Mouse (Mus musculus) layer of hippocampus, adult 2 months (tissue): ENCODE data around the gene Rhd. TPM values are rescaled to one million over a fixed set of nuclear protein-coding genes. Genes with fewer than 3 reads are reported as not detected.

Experiments used
- DNase-seq, 2 experiments: peaks; one replicate each; pipeline ENCODE4 v3.0.0; 2022; ENCODE audit warnings: low spot score in 2 of 2
- H3K27ac ChIP-seq: fragments of 200-600 bp; 2 replicates; pipeline ENCODE4 v1.8.1; 2022
- H3K4me3 ChIP-seq: fragments of 200-600 bp; 2 replicates; pipeline ENCODE4 v1.8.1; 2022; ENCODE audit warnings: mild to moderate bottlenecking
- CTCF ChIP-seq: fragments of 200-600 bp; conservative IDR thresholded peaks from 2 replicates; pipeline ENCODE4 v1.8.1; 2022; ENCODE audit warnings: antibody characterized with exemption, mild to moderate bottlenecking, moderate library complexity
- total RNA-seq, 2 experiments: library from RNA; stranded (reverse); gene quantifications; 2 replicates each; pipeline ENCODE4 v1.2.3; 2021

Rhd gene
- total RNA-seq, 2 experiments from 2014 or later = not detected

DNA sequence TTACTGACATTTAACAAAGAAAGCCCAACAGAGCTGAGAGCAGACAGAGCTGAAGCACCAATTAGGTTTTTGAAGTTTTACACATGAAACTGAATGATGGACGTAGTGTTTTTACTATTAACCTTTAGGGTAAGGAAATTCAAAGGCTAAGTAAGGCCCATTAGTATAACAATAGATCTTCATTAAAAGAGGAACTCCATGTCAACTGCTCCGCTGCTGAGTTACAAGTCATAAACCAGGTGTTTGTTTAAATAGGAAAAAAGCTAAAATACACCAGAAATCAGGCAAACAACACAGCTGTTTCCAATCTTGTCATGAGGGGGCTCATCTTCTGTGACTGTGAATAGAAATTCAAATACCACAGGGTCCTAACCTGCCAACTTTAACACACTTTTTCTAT, 13.1 kb upstream of the Rhd start:
- H3K27ac ChIP-seq = no peak overlapping the region
- DNase-seq = no peak
- no peak for TF ChIP-seq CTCF
- peak overlapping the region; percentile 81 for H3K4me3 ChIP-seq

DNA sequence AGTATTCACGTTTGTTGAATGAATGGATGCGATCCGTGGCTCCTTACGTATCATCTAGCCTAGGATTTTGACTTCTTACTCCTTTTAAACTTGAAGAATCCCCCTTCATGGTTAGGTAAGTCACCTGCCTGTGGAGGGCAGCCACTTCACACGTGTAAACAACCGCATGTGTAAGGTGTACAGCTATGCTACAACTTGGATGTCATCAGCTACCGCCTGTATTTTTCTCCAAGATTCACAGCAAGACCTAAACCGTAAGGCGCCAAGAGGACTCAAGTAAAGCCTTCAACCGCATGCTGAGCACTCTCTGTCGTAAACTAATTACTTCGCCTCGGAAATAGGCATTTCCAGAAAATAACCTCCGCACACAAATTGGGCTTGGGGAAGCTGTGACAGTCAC, 12.5 kb upstream of the Rhd start:
- peak overlapping the region; percentile 81 for H3K4me3 ChIP-seq
- no peak for TF ChIP-seq CTCF
- DNase-seq = no peak
- peak overlapping the region; percentile 99 for H3K27ac ChIP-seq

- H3K4me3 ChIP-seq = peak overlapping the region; percentile 81
- peak overlapping the region; percentile 99 for H3K27ac ChIP-seq
- TF ChIP-seq CTCF = no peak
- DNase-seq = peak in 1 of 2 experiments; percentile 13
Measured at GRCm38 (mm10) chr4:134852438-134853255, 11.7 kb upstream of the Rhd start.

DNA sequence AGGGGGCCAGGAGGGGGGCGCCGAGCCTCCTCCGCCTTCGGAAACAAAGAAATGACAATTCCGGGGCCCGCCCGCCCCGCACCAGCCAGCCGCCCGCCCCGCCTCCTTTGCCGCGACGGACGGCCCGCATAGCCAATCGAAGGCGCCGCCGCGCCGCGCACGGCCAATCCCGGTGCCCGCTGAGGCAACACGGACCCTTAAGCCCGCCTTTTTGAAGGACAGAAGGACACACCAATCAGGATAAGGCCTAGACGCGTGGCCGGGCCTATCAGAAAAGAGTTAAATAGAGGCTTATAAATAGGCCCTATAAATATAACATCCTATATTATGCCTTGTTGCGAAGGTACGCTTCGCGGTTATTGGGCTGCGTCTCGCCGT, 11.1 kb upstream of the Rhd start, which contains the start of gene Maco1:
Gene Maco1 (minus strand): TSS at position 87 of the 378 bp plus-strand sequence.
- peak within 1 kb of the TSS; percentile 99 for H3K27ac ChIP-seq
- peak; percentile 99 to 100 for DNase-seq
- no peak for TF ChIP-seq CTCF
- peak within 1 kb of the TSS; percentile 81 for H3K4me3 ChIP-seq

- Histone ChIP-seq H3K27ac (peak overlapping the region; percentile 99), H3K4me3 (peak overlapping the region; percentile 81)
- peak; percentile 93 to 94 for DNase-seq
- peak; percentile 32; the same call in 1 of the 2 replicates for TF ChIP-seq CTCF
Measured at GRCm38 (mm10) chr4:134853637-134854485, 10.5 kb upstream of the Rhd start.

DNA sequence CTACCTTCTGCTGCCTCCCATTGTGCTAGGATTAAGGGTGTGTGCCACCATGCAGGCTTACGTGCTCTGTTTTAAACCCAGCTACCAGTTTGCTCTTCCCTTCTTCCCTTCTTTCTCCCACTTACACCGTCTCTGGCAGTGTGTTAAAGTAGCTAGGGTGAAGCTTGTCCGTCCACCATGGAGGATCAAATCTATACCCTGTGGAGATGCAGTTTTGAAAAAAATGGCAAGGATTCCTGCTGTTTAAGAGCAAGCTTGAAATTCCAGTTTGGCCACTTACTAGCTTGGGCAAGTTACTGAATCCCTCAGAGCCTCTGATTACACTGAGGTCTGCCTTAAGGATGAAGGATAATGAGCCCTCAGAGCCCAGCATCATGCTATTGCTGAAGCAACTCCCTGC, 9.0 kb upstream of the Rhd start:
- Histone ChIP-seq H3K27ac (no peak overlapping the region), H3K4me3 (no peak overlapping the region)
- no peak for TF ChIP-seq CTCF
- no peak for DNase-seq

- TF ChIP-seq CTCF = no peak
- no peak for DNase-seq
- Histone ChIP-seq H3K27ac (no peak overlapping the region), H3K4me3 (no peak overlapping the region)
Measured at GRCm38 (mm10) chr4:134856056-134856455, 8.3 kb upstream of the Rhd start.

DNA sequence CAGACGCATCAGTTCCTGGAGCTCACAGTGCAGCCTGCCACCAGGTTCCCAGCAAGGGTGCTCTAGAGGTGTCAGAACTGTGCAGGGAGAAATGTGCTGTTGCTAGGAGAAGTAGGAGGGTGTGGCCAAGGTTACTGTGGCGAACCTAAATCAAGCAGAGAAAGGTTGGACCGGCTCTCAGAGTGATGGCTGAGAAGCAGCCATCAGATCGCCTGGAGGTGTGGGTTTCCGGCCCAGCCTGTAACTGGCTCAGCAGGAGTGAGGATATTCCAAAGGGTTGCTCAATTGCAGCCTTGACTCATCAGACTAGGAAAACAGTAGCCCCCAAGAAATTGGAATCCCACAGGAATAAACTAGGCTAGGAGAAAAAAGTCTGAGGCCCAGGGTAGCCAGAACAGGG, 7.8 kb upstream of the Rhd start:
- no peak for TF ChIP-seq CTCF

DNA sequence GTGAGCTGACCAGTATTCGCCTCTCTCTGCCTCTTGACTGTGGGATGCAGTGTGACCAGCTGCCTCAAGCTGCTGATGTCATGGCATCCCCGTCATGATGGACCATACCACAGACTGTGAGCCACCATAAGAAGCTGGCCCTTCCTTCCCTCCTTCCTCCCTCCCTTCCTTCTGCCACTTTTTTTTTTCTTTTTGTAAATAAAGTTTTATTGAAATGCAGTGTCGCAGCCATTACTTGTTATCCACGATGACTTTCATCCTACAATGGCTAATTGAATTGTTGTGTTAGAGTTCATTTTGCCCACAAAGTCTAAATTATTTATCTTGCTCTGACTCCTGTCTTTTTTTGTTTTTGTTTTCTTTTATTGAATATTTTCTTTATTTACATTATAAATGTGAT, 5.8 kb upstream of the Rhd start:
- DNase-seq = no peak
- Histone ChIP-seq H3K27ac (no peak overlapping the region), H3K4me3 (no peak overlapping the region)
- TF ChIP-seq CTCF = no peak

More for the DNA sequence above, 7.8 kb upstream of the Rhd start:
- H3K27ac ChIP-seq = no peak overlapping the region
- H3K4me3 ChIP-seq = no peak overlapping the region
- no peak for DNase-seq

- no peak for TF ChIP-seq CTCF
- H3K4me3 ChIP-seq = no peak overlapping the region
- no peak overlapping the region for H3K27ac ChIP-seq
Measured at GRCm38 (mm10) chr4:134861884-134862283, 2.5 kb upstream of the Rhd start.

GRCm38 (mm10) chr4:134862996-134863395, 1.3 kb upstream of the Rhd start:
- TF ChIP-seq CTCF = no peak
- H3K4me3 ChIP-seq = no peak overlapping the region
- H3K27ac ChIP-seq = no peak overlapping the region
- DNase-seq = no peak

More at GRCm38 (mm10) chr4:134861884-134862283, 2.5 kb upstream of the Rhd start:
- DNase-seq = no peak

DNA sequence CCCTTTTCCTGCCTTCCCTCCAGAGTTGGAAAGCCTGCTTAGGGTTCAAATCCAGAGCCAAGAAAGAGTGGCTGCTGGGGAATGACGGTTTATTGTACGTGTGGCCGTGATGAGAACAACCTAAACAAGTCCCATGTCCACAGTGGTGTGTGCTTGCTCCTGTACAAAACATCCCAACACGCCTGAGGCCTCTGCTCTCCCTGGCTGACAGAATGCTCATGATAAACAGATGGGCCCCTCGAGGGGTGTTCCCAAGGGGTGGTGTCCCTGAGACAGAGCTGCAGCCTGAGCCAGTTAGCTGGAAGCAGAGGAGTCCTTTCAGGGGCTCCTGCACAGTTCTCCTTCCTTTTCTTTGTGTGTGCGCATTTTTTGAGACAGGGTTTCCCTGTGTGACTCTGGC, 1.0 kb downstream of the Rhd start:
- Histone ChIP-seq H3K4me3 (no peak overlapping the region), H3K27ac (no peak overlapping the region)
- TF ChIP-seq CTCF = no peak
- DNase-seq = no peak

DNA sequence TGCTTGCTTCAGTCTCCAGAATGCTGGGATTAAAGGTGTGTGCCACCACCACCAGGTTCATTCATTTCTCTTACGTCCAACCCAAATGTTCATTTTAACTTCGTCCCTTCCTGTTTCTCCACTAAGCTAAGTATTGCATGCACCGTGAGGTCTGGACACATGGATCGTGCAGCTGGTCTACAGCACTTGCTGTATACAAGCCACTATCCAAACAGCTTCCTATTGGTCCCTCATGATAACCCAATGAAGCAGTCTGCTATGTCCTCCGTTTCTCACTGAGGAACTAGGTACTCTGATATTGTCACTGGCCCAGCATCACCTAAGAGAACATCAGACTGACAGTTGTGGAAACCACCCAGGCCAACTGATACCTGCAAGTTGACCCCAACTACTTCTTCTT, 1.5 kb downstream of the Rhd start:
- Histone ChIP-seq H3K4me3 (no peak overlapping the region), H3K27ac (no peak overlapping the region)
- TF ChIP-seq CTCF = no peak
- no peak for DNase-seq

DNA sequence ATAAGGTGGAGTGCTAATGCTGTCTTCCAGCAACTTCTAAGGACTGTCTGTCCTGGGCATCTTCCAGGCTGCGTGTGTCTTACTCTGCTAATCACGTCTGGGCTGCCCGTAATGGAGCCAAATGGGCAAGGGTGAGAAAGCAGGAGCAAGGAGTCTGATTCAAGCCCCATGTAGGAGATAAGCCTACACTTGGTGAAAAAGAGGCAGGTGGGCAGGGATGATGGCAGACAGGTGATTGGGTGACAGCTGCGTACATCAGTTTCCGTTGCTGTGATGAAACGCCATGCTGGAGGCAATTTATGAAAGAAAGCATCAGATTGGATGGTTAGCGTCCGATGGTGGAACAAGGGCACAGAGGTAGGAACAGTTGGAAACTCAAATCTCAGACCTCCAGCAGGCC, 2.9 kb downstream of the Rhd start:
- Histone ChIP-seq H3K4me3 (no peak overlapping the region), H3K27ac (no peak overlapping the region)
- DNase-seq = no peak
- no peak for TF ChIP-seq CTCF
